Mouse (Mus musculus) macrophage (primary cell): ENCODE results near the gene Gigyf1. TPM values are rescaled to one million over a fixed set of nuclear protein-coding genes. Genes with fewer than 3 reads are reported as not detected.
A peak's percentile ranks its signal among the peaks of the same experiment; 100 is the strongest.

Experiments used
- H3K27ac ChIP-seq: fragments of 350-480 bp; formaldehyde crosslinking; 2 replicates; pipeline ENCODE4 v1.9.0; 2021
- H3K36me3 ChIP-seq: fragments of 350-480 bp; formaldehyde crosslinking; 2 replicates; pipeline ENCODE4 v1.9.0; 2021; ENCODE audit errors: inconsistent target
- H3K4me3 ChIP-seq: fragments of 350-480 bp; formaldehyde crosslinking; 2 replicates; pipeline ENCODE4 v1.9.0; 2021; ENCODE audit errors: inconsistent target
- H3K79me2 ChIP-seq: fragments of 350-480 bp; formaldehyde crosslinking; 2 replicates; pipeline ENCODE4 v1.9.0; 2021; ENCODE audit errors: inconsistent target
- WGBS: methylation state at CpG from one replicate; pipeline ENCODE4 v1.1.7; 2026; ENCODE audit warnings: inconsistent platforms; ENCODE audit not compliant: missing documents; 5-methylcytosine and 5-hydroxymethylcytosine counted together
- polyA plus RNA-seq: library from polyadenylated mRNA; stranded (reverse); fragments of 250-400 nt; gene quantifications from 3 replicates; pipeline ENCODE4 v1.2.4, GENCODE M21; 2018; ENCODE audit warnings: inconsistent platforms

Gigyf1 gene
- polyA plus RNA-seq, 1 experiment from 2014 or later: 11.5 TPM

- Histone ChIP-seq H3K36me3 (peaks cover 6% of the 10 kb centered on the region; the same call in 1 of the 2 replicates), H3K79me2 (peaks cover 32% of the 10 kb centered on the region), H3K4me3 (no peak overlapping the region), H3K27ac (peak overlapping the region; percentile 52)
- 79% methylated on average over 3 of the region's 3 CpGs for WGBS
These were observed 16.4 kb downstream of the Gigyf1 start for GRCm38 (mm10) chr5:137534762-137535161.

GRCm38 (mm10) chr5:137535318-137535717 is 17.0 kb downstream of the Gigyf1 start:
- Histone ChIP-seq H3K27ac (peak overlapping the region; percentile 52), H3K36me3 (peaks cover under 1% of the 10 kb centered on the region; the same call in 1 of the 2 replicates), H3K4me3 (no peak overlapping the region), H3K79me2 (peaks cover 27% of the 10 kb centered on the region)
- WGBS: 26% methylated on average over 9 of the region's 9 CpGs

GRCm38 (mm10) chr5:137537461-137537860 is 19.1 kb downstream of the Gigyf1 start:
- H3K27ac ChIP-seq: no peak overlapping the region
- peaks cover 5% of the 10 kb centered on the region for H3K79me2 ChIP-seq
- WGBS: 87% methylated on average over 4 of the region's 4 CpGs
- H3K36me3 ChIP-seq: no peaks in the 10 kb centered on the region
- no peak overlapping the region for H3K4me3 ChIP-seq

GRCm38 (mm10) chr5:137539291-137539801 is 21.0 kb downstream of the Gigyf1 start:
- WGBS: 85% methylated on average over 7 of the region's 7 CpGs
- Histone ChIP-seq H3K27ac (no peak overlapping the region), H3K36me3 (no peaks in the 10 kb centered on the region), H3K79me2 (no peaks in the 10 kb centered on the region), H3K4me3 (no peak overlapping the region)

- Histone ChIP-seq H3K27ac (no peak overlapping the region), H3K36me3 (no peaks in the 10 kb centered on the region), H3K4me3 (no peak overlapping the region), H3K79me2 (no peaks in the 10 kb centered on the region)
- 94% methylated on average over 6 of the region's 6 CpGs for WGBS
These were observed 22.6 kb downstream of the Gigyf1 start for GRCm38 (mm10) chr5:137540991-137541390.

- Histone ChIP-seq H3K79me2 (no peaks in the 10 kb centered on the region), H3K36me3 (no peaks in the 10 kb centered on the region), H3K4me3 (no peak overlapping the region), H3K27ac (no peak overlapping the region)
- WGBS: 63% methylated on average over 5 of the region's 5 CpGs
These were observed 23.6 kb downstream of the Gigyf1 start for GRCm38 (mm10) chr5:137541768-137542540.

GRCm38 (mm10) chr5:137544926-137545325 is 26.6 kb downstream of the Gigyf1 start:
- Histone ChIP-seq H3K4me3 (no peak overlapping the region), H3K79me2 (no peaks in the 10 kb centered on the region), H3K36me3 (no peaks in the 10 kb centered on the region), H3K27ac (no peak overlapping the region)
- WGBS: 87% methylated on average over 6 of the region's 6 CpGs

GRCm38 (mm10) chr5:137545596-137545995 is 27.2 kb downstream of the Gigyf1 start:
- Histone ChIP-seq H3K4me3 (no peak overlapping the region), H3K27ac (no peak overlapping the region), H3K79me2 (no peaks in the 10 kb centered on the region), H3K36me3 (no peaks in the 10 kb centered on the region)
- 95% methylated on average over 4 of the region's 4 CpGs for whole genome bisulfite sequencing

- 96% methylated on average over 2 of the region's 2 CpGs for WGBS
- H3K79me2 ChIP-seq: no peaks in the 10 kb centered on the region
- no peak overlapping the region for H3K27ac ChIP-seq
- H3K4me3 ChIP-seq: no peak overlapping the region
- no peaks in the 10 kb centered on the region for H3K36me3 ChIP-seq
These were observed 31.5 kb downstream of the Gigyf1 start for GRCm38 (mm10) chr5:137549840-137550239.

GRCm38 (mm10) chr5:137551119-137551518 is 32.8 kb downstream of the Gigyf1 start:
- Histone ChIP-seq H3K4me3 (no peak overlapping the region), H3K27ac (no peak overlapping the region), H3K36me3 (no peaks in the 10 kb centered on the region), H3K79me2 (no peaks in the 10 kb centered on the region)
- 83% methylated on average over 5 of the region's 5 CpGs for WGBS

GRCm38 (mm10) chr5:137553000-137553399 is 34.7 kb downstream of the Gigyf1 start:
- no peak overlapping the region for H3K4me3 ChIP-seq
- 33% methylated on average over 6 of the region's 6 CpGs for WGBS
- no peaks in the 10 kb centered on the region for H3K36me3 ChIP-seq
- H3K79me2 ChIP-seq: no peaks in the 10 kb centered on the region
- no peak overlapping the region for H3K27ac ChIP-seq

GRCm38 (mm10) chr5:137553411-137553837 is 35.1 kb downstream of the Gigyf1 start, which contains the start of gene Actl6b:
Gene Actl6b (plus strand): TSS chr5:137553517.
- Histone ChIP-seq H3K27ac (no peak within 1 kb of the TSS), H3K79me2 (no peaks in the 10 kb centered on the region), H3K4me3 (no peak within 1 kb of the TSS), H3K36me3 (no peaks in the 10 kb centered on the region)
- 3% methylated on average over 37 of the region's 37 CpGs for WGBS

GRCm38 (mm10) chr5:137553898-137554297 is 35.5 kb downstream of the Gigyf1 start:
- Histone ChIP-seq H3K79me2 (no peaks in the 10 kb centered on the region), H3K4me3 (no peak overlapping the region), H3K36me3 (no peaks in the 10 kb centered on the region), H3K27ac (no peak overlapping the region)
- WGBS: 52% methylated on average over 11 of the region's 11 CpGs

GRCm38 (mm10) chr5:137561556-137561955 is 43.2 kb downstream of the Gigyf1 start:
- no peak overlapping the region for H3K4me3 ChIP-seq
- H3K79me2 ChIP-seq: no peaks in the 10 kb centered on the region
- WGBS: 74% methylated on average over 6 of the region's 6 CpGs
- H3K27ac ChIP-seq: no peak overlapping the region
- H3K36me3 ChIP-seq: no peaks in the 10 kb centered on the region

- H3K36me3 ChIP-seq: no peaks in the 10 kb centered on the region
- H3K27ac ChIP-seq: no peak overlapping the region
- H3K79me2 ChIP-seq: no peaks in the 10 kb centered on the region
- no peak overlapping the region for H3K4me3 ChIP-seq
- 92% methylated on average over 10 of the region's 10 CpGs for WGBS
These were observed 44.6 kb downstream of the Gigyf1 start for GRCm38 (mm10) chr5:137562965-137563364.
